ENCODE assay signal across 13 mouse cellular contexts in genomic region chr4:156059261-156059660, GRCm38 (mm10). TPM values are rescaled to one million over a fixed set of nuclear protein-coding genes. Genes with fewer than 3 reads are reported as not detected.
A peak's percentile ranks its signal among the peaks of the same experiment; 100 is the strongest.
DNase-seq lines count a peak whose midpoint lies in the region; ATAC-seq and TF ChIP-seq lines count a peak whose summit lies in the region.
"Had no signal": no experiment of that assay in that cellular context is flagged by ENCODE, and none has a peak within 500 bp of the region (broad histone marks: within the 10 kb centered on the region; RNA-seq: fewer than 3 reads in every experiment).

Gene Ttll10, minus strand, starts transcription at chr4:156059414.

- H3K9me3 ChIP-seq in forebrain, embryonic 15.5 days, result no peaks in the 10 kb centered on the region

- intact Hi-C loops in heart, adult 2 months (cut with DNase I), result no loop called here

- H3K9ac ChIP-seq in forebrain, embryonic 15.5 days (replicated peaks), result no peak within 1 kb of the TSS
- H3K9ac ChIP-seq in heart, adult 2 months (ENCODE audit: low read depth, low read length), result no peak within 1 kb of the TSS
- H3K9ac ChIP-seq: liver, embryonic 14.5 days had no signal

- no peaks in the 10 kb centered on the region for H3K4me1 ChIP-seq in forebrain, embryonic 15.5 days
- H3K4me1 ChIP-seq in heart, adult 2 months (ENCODE audit: control insufficient read depth, insufficient read depth, low read length), result no peaks in the 10 kb centered on the region

- TF ChIP-seq POLR2A in heart, adult 2 months (IDR thresholded peaks at IDR 0.05; ENCODE audit: insufficient read depth, low read depth, low read length), result no peak

- no peak for TF ChIP-seq EP300 in heart, adult 2 months (IDR thresholded peaks at IDR 0.05; ENCODE audit: insufficient read depth, low read depth, low read length)

- peak; percentile 28 for DNase-seq in ovary, postnatal 14 days (ENCODE audit: low spot score)
- DNase-seq in ovary, adult 18-20 months (ENCODE audit: low spot score), result no peak
- DNase-seq in kidney, adult 8-10 months, result peak; percentile 61 to 79
- DNase-seq in lung, adult 18-20 months, result peak; percentile 80 to 86
- peak; percentile 68 to 82 for DNase-seq in urinary bladder, postnatal 36 days (ENCODE audit: low spot score in 2 of 2)
- no peak for DNase-seq in embryo, embryonic 11 days
- DNase-seq in heart, adult 2 months, result no peak
- DNase-seq: heart, postnatal 36 days had no signal

- ATAC-seq in forebrain, embryonic 15.5 days (replicated peaks), result no peak

- 57% methylated on average over 5 of the region's 5 CpGs for WGBS in forebrain, embryonic 15.5 days
- 52% methylated on average over 5 of the region's 5 CpGs for WGBS in heart, adult 2 months

- H3K4me2 ChIP-seq in forebrain, embryonic 15.5 days (replicated peaks), result no peak within 1 kb of the TSS

- H3K36me3 ChIP-seq in forebrain, embryonic 15.5 days, result no peaks in the 10 kb centered on the region
- H3K36me3 ChIP-seq in heart, adult 2 months (ENCODE audit: control insufficient read depth, insufficient read depth, low read length), result no peaks in the 10 kb centered on the region

- H3K27ac ChIP-seq in forebrain, embryonic 15.5 days (replicated peaks), result no peak within 1 kb of the TSS
- no peak within 1 kb of the TSS for H3K27ac ChIP-seq in heart, adult 2 months
- H3K27ac ChIP-seq: liver, embryonic 14.5 days had no signal

- H3K79me2 ChIP-seq in heart, adult 2 months (replicated peaks; ENCODE audit: control insufficient read depth, insufficient read depth, low read length), result no peaks in the 10 kb centered on the region

- no peaks in the 10 kb centered on the region for H3K27me3 ChIP-seq in forebrain, embryonic 15.5 days
- no peaks in the 10 kb centered on the region for H3K27me3 ChIP-seq in heart, adult 2 months (ENCODE audit: control insufficient read depth, insufficient read depth, low read length)

- no peak within 1 kb of the TSS for H3K4me3 ChIP-seq in forebrain, embryonic 15.5 days
- no peak within 1 kb of the TSS for H3K4me3 ChIP-seq in heart, adult 2 months
- H3K4me3 ChIP-seq: erythroblast, embryonic 14.5 days had no signal

- TF ChIP-seq CTCF in heart, adult 2 months (IDR thresholded peaks at IDR 0.05), result no peak

RNA-seq across cellular contexts. Expression of gene Ttll10, which starts in this region (rescaled TPM):
- polyA plus RNA-seq in forebrain, embryonic 15.5 days (2015; fragmentation: Nextera tagmentation; extraction: Ambion mirVana), result not detected in 2 replicates
- total RNA-seq in heart, adult 2 months (2021), result not detected
- polyA plus RNA-seq in heart, adult 2 months (2012; rRNA removed), result 0.32 and 1.1 TPM in 2 replicates
- total RNA-seq: heart, postnatal 36 days; MEL had no signal
- polyA plus RNA-seq: erythroblast, embryonic 14.5 days; neural tube, embryonic 14.5 days had no signal

Comparison
In these comparisons a context has a peak if more than half of its experiments do, and no peak if none do; other contexts are left out.
1. DNase-seq: peak in ovary, postnatal 14 days (single experiment), kidney, adult 8-10 months (2 of 2), lung, adult 18-20 months (2 of 2) and urinary bladder, postnatal 36 days (2 of 2); none in ovary, adult 18-20 months (single experiment), embryo, embryonic 11 days (single experiment) and heart, adult 2 months (0 of 2).